Mouse (Mus musculus): Measurements from ENCODE around the gene 1700037H04Rik. TPM values are rescaled to one million over a fixed set of nuclear protein-coding genes. Genes with fewer than 3 reads are reported as not detected.
A peak's percentile ranks its signal among the peaks of the same experiment; 100 is the strongest.
"Not testable (repeated sequence)": the region's sequence is repeated elsewhere in the genome, so short reads cannot be mapped to it uniquely, and the experiment has no call there.

Gene 1700037H04Rik
- polyA plus RNA-seq, 1 experiment from 2014 or later, result 142 TPM

GRCm38 (mm10) chr2:131128636-131129157 is 31.2 kb downstream of the 1700037H04Rik start:
- no peaks in the 10 kb centered on the region for H3K36me3 ChIP-seq
- H3K4me3 ChIP-seq, result peak overlapping the region; percentile 59
- H3K4me1 ChIP-seq (replicated peaks), result peaks cover 32% of the 10 kb centered on the region
- H3K27me3 ChIP-seq (ENCODE audit: insufficient read depth, poor library complexity, severe bottlenecking), result peaks cover 20% of the 10 kb centered on the region
- no peaks in the 10 kb centered on the region for H3K9me3 ChIP-seq
- 86% methylated on average over 3 of the region's 3 CpGs for WGBS
- H3K27ac ChIP-seq, result no peak overlapping the region
- no peak for DNase-seq (ENCODE audit: low spot score)

- 87% methylated on average over 5 of the region's 5 CpGs for whole genome bisulfite sequencing
- peak overlapping the region; percentile 59 for H3K4me3 ChIP-seq
Observed at GRCm38 (mm10) chr2:131128211-131128610, 31.7 kb downstream of the 1700037H04Rik start.

GRCm38 (mm10) chr2:131127161-131127730 is 32.6 kb downstream of the 1700037H04Rik start, which contains the start of gene Hspa12b:
Gene Hspa12b (plus strand): TSS chr2:131127280.
- peaks cover 32% of the 10 kb centered on the region for H3K4me1 ChIP-seq (replicated peaks)
- peak within 1 kb of the TSS; percentile 91 for H3K27ac ChIP-seq
- H3K27me3 ChIP-seq (ENCODE audit: insufficient read depth, poor library complexity, severe bottlenecking), result peaks cover 20% of the 10 kb centered on the region
- H3K4me3 ChIP-seq, result peak within 1 kb of the TSS; percentile 59
- H3K36me3 ChIP-seq, result no peaks in the 10 kb centered on the region
- H3K9me3 ChIP-seq, result no peaks in the 10 kb centered on the region
- peak; percentile 76 for DNase-seq (ENCODE audit: low spot score)
- under 1% methylated on average over 28 of the region's 28 CpGs for whole genome bisulfite sequencing

More at GRCm38 (mm10) chr2:131128211-131128610, 31.7 kb downstream of the 1700037H04Rik start:
- Histone ChIP-seq H3K27me3 (ENCODE audit: insufficient read depth, poor library complexity, severe bottlenecking) (peaks cover 20% of the 10 kb centered on the region), H3K36me3 (no peaks in the 10 kb centered on the region), H3K9me3 (no peaks in the 10 kb centered on the region), H3K4me1 (replicated peaks) (peaks cover 32% of the 10 kb centered on the region), H3K27ac (peak overlapping the region; percentile 91; the same call in 1 of the 2 replicates)
- DNase-seq (ENCODE audit: low spot score), result no peak

- Histone ChIP-seq H3K4me3 (peak overlapping the region; percentile 59; the same call in 1 of the 2 replicates), H3K9me3 (no peaks in the 10 kb centered on the region)
- WGBS, result 38% methylated on average over 9 of the region's 9 CpGs
Observed at GRCm38 (mm10) chr2:131125964-131126815, 33.7 kb downstream of the 1700037H04Rik start.

GRCm38 (mm10) chr2:131125157-131125963 is 34.5 kb downstream of the 1700037H04Rik start:
- no peaks in the 10 kb centered on the region for H3K9me3 ChIP-seq
- H3K27me3 ChIP-seq (ENCODE audit: insufficient read depth, poor library complexity, severe bottlenecking), result peaks cover 20% of the 10 kb centered on the region
- no peak overlapping the region for H3K4me3 ChIP-seq
- WGBS, result 88% methylated on average over 9 of the region's 9 CpGs
- H3K36me3 ChIP-seq, result no peaks in the 10 kb centered on the region
- DNase-seq (ENCODE audit: low spot score), result no peak
- H3K27ac ChIP-seq, result peak overlapping the region; percentile 41; the same call in 1 of the 2 replicates
- H3K4me1 ChIP-seq (replicated peaks), result peaks cover 32% of the 10 kb centered on the region

More at GRCm38 (mm10) chr2:131125964-131126815, 33.7 kb downstream of the 1700037H04Rik start:
- peak overlapping the region; percentile 91 for H3K27ac ChIP-seq
- peaks cover 20% of the 10 kb centered on the region for H3K27me3 ChIP-seq (ENCODE audit: insufficient read depth, poor library complexity, severe bottlenecking)
- peaks cover 32% of the 10 kb centered on the region for H3K4me1 ChIP-seq (replicated peaks)
- DNase-seq (ENCODE audit: low spot score), result no peak
- no peaks in the 10 kb centered on the region for H3K36me3 ChIP-seq

GRCm38 (mm10) chr2:131124166-131124565 is 35.7 kb downstream of the 1700037H04Rik start:
- 0 out of 2 replicates have a peak overlapping the region, but pooled peaks have one; percentile 24 for H3K27ac ChIP-seq
- H3K4me3 ChIP-seq, result no peak overlapping the region
- peaks cover 32% of the 10 kb centered on the region for H3K4me1 ChIP-seq (replicated peaks)
- H3K9me3 ChIP-seq, result no peaks in the 10 kb centered on the region
- WGBS, result 73% methylated on average over 3 of the region's 3 CpGs
- no peaks in the 10 kb centered on the region for H3K36me3 ChIP-seq
- H3K27me3 ChIP-seq (ENCODE audit: insufficient read depth, poor library complexity, severe bottlenecking), result peaks cover 20% of the 10 kb centered on the region
- DNase-seq (ENCODE audit: low spot score), result no peak

GRCm38 (mm10) chr2:131118968-131119574 is 40.8 kb downstream of the 1700037H04Rik start:
- Histone ChIP-seq H3K4me3 (no peak overlapping the region), H3K27me3 (ENCODE audit: insufficient read depth, poor library complexity, severe bottlenecking) (no peaks in the 10 kb centered on the region), H3K36me3 (no peaks in the 10 kb centered on the region), H3K4me1 (replicated peaks) (no peaks in the 10 kb centered on the region), H3K27ac (no peak overlapping the region), H3K9me3 (no peaks in the 10 kb centered on the region)
- DNase-seq (ENCODE audit: low spot score), result no peak
- 79% methylated on average over 2 of the region's 2 CpGs for WGBS

GRCm38 (mm10) chr2:131105989-131106388 is 53.9 kb downstream of the 1700037H04Rik start:
- WGBS, result 92% methylated on average over 5 of the region's 5 CpGs
- DNase-seq (ENCODE audit: low spot score), result no peak
- H3K9me3 ChIP-seq, result no peaks in the 10 kb centered on the region

GRCm38 (mm10) chr2:131105061-131105460 is 54.8 kb downstream of the 1700037H04Rik start:
- not testable (repeated sequence) for H3K36me3 ChIP-seq; H3K27ac ChIP-seq; H3K4me1 ChIP-seq (replicated peaks); DNase-seq (ENCODE audit: low spot score); H3K9me3 ChIP-seq; H3K4me3 ChIP-seq; H3K27me3 ChIP-seq (ENCODE audit: insufficient read depth, poor library complexity, severe bottlenecking)
- 65% methylated on average over 4 of the region's 4 CpGs for WGBS

More at GRCm38 (mm10) chr2:131105989-131106388, 53.9 kb downstream of the 1700037H04Rik start:
- Histone ChIP-seq H3K27me3 (ENCODE audit: insufficient read depth, poor library complexity, severe bottlenecking) (no peaks in the 10 kb centered on the region), H3K4me1 (replicated peaks) (no peaks in the 10 kb centered on the region), H3K4me3 (no peak overlapping the region), H3K27ac (no peak overlapping the region), H3K36me3 (no peaks in the 10 kb centered on the region)

- no peak for DNase-seq (ENCODE audit: low spot score)
- WGBS, result 90% methylated on average over 4 of the region's 4 CpGs
- H3K36me3 ChIP-seq, result no peaks in the 10 kb centered on the region
- H3K27ac ChIP-seq, result no peak overlapping the region
- no peaks in the 10 kb centered on the region for H3K4me1 ChIP-seq (replicated peaks)
- no peaks in the 10 kb centered on the region for H3K27me3 ChIP-seq (ENCODE audit: insufficient read depth, poor library complexity, severe bottlenecking)
- no peaks in the 10 kb centered on the region for H3K9me3 ChIP-seq
- no peak overlapping the region for H3K4me3 ChIP-seq
Observed at GRCm38 (mm10) chr2:131104021-131104420, 55.9 kb downstream of the 1700037H04Rik start.

- no peaks in the 10 kb centered on the region for H3K36me3 ChIP-seq
- H3K27ac ChIP-seq, result no peak overlapping the region
- no peaks in the 10 kb centered on the region for H3K27me3 ChIP-seq (ENCODE audit: insufficient read depth, poor library complexity, severe bottlenecking)
- no peak for DNase-seq (ENCODE audit: low spot score)
- no peak overlapping the region for H3K4me3 ChIP-seq
- WGBS, result 51% methylated on average over 3 of the region's 3 CpGs
- peaks cover 16% of the 10 kb centered on the region for H3K4me1 ChIP-seq (replicated peaks)
- H3K9me3 ChIP-seq, result no peaks in the 10 kb centered on the region
Observed at GRCm38 (mm10) chr2:131101530-131101929, 58.4 kb downstream of the 1700037H04Rik start.

- no peaks in the 10 kb centered on the region for H3K36me3 ChIP-seq
- H3K9me3 ChIP-seq, result no peaks in the 10 kb centered on the region
- no peak for DNase-seq (ENCODE audit: low spot score)
- no peak overlapping the region for H3K4me3 ChIP-seq
- H3K4me1 ChIP-seq (replicated peaks), result peaks cover 25% of the 10 kb centered on the region
- WGBS, result 85% methylated on average over 4 of the region's 4 CpGs
- H3K27me3 ChIP-seq (ENCODE audit: insufficient read depth, poor library complexity, severe bottlenecking), result no peaks in the 10 kb centered on the region
- H3K27ac ChIP-seq, result peak overlapping the region; percentile 86
Observed at GRCm38 (mm10) chr2:131097087-131097486, 62.8 kb downstream of the 1700037H04Rik start.

Measured in hindbrain, embryonic 10.5 days (tissue).